Mouse (Mus musculus): ENCODE measurements around the gene Amotl2. TPM values are rescaled to one million over a fixed set of nuclear protein-coding genes. Genes with fewer than 3 reads are reported as not detected.

The Amotl2 gene
- polyA plus RNA-seq, 1 experiment from 2014 or later: 38.6 TPM

DNA sequence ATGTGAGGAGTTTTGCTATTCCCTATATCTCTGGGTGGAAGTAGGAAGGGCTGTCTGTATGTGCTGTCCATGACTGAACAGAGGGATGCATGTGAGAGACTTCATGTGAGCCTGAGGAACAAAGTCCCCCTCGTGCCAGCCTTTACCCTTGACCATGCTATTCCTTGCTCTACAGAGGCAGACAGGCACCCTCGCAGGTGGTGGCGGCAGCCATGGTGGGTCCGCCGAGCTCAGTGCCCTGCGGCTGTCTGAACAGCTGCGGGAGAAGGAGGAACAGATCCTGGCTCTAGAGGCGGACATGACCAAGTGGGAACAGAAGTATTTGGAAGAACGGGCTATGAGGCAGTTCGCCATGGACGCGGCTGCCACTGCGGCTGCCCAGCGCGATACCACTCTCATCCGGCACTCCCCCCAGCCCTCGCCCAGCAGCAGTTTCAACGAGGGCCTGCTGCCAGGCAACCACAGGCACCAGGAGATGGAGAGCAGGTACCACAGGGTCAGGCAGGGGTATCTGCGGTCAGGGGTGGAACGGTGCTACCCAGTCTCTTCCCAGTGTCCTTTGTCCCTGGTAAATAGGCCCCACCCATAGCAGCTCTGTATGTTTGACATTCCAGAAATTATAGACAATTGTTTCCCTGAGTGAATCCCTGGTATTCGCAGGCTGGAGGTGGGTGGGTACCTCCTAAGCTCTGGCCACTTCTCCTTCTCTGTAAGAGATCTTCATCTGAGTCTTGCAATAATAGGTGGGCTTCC lies 12.8 kb downstream of the Amotl2 start:
- peaks cover 87% of the 10 kb centered on the region for H3K36me3 ChIP-seq (ENCODE audit: control insufficient read depth, insufficient read depth)
- no peak overlapping the region for H3K4me3 ChIP-seq (ENCODE audit: low read length)
- ATAC-seq (replicated peaks; ENCODE audit: extremely low read depth, insufficient read depth, low FRiP score): no peak
- H3K9me3 ChIP-seq (replicated peaks; ENCODE audit: control insufficient read depth, low read length): no peaks in the 10 kb centered on the region
- no peak overlapping the region for H3K4me2 ChIP-seq (ENCODE audit: low read depth, low read length)
- no peaks in the 10 kb centered on the region for H3K27me3 ChIP-seq (ENCODE audit: control insufficient read depth, insufficient read depth, low read length)
- H3K27ac ChIP-seq (ENCODE audit: low read length): no peak overlapping the region
- no peak overlapping the region for H3K9ac ChIP-seq (ENCODE audit: low read length)
- peaks cover 39% of the 10 kb centered on the region for H3K4me1 ChIP-seq (ENCODE audit: control insufficient read depth, insufficient read depth, low read length)
- 84% methylated on average over 21 of the region's 21 CpGs for WGBS

DNA sequence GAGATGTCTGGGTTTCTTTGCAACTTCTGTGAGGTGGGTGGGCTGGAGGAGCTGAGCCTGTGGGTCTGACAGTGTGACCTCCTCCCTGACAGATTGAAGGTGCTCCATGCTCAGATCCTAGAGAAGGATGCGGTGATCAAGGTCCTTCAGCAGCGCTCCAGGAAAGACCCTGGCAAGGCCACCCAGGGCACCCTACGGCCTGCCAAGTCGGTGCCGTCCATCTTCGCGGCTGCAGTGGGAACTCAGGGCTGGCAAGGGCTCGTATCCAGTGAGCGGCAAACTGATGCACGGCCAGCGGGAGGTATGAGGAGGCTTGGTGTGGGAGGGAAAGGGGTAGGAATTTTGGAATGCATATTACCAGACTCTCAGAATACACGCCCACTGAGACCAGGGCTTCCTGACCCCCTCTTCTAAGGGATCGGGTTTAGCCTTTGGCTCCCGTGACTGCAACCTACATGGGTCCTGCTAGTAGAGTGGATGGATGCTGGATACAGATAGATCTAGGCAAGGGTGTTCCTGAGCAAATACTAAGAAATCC lies 13.5 kb downstream of the Amotl2 start:
- H3K4me1 ChIP-seq (ENCODE audit: control insufficient read depth, insufficient read depth, low read length): peaks cover 32% of the 10 kb centered on the region
- H3K4me2 ChIP-seq (ENCODE audit: low read depth, low read length): no peak overlapping the region
- no peak overlapping the region for H3K4me3 ChIP-seq (ENCODE audit: low read length)
- H3K27ac ChIP-seq (ENCODE audit: low read length): no peak overlapping the region
- no peak overlapping the region for H3K9ac ChIP-seq (ENCODE audit: low read length)
- WGBS: 82% methylated on average over 14 of the region's 14 CpGs
- no peaks in the 10 kb centered on the region for H3K27me3 ChIP-seq (ENCODE audit: control insufficient read depth, insufficient read depth, low read length)
- H3K9me3 ChIP-seq (replicated peaks; ENCODE audit: control insufficient read depth, low read length): no peaks in the 10 kb centered on the region
- no peak for ATAC-seq (replicated peaks; ENCODE audit: extremely low read depth, insufficient read depth, low FRiP score)
- peaks cover 80% of the 10 kb centered on the region for H3K36me3 ChIP-seq (ENCODE audit: control insufficient read depth, insufficient read depth)

DNA sequence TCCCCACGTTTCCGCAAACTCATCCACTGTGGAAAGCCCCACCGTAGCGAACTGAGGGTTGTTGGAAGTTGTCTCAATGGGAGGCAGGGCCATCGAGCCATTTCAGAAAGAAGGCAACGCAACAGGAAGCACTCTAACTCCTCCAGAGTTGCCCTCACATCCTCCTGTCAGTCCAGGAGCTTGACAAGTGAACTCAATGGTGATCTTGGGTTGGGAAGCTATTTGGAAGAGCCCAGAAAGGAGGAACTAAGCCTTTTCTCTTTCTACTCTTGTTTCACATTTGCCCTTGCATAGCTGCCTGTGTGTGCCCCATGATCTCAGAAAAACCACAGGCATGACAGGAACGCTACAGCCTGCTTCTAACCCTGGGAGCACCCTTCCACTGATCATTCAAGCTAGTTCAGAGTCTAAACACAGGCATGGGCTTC lies 14.6 kb downstream of the Amotl2 start:
- H3K4me1 ChIP-seq (ENCODE audit: control insufficient read depth, insufficient read depth, low read length): peaks cover 21% of the 10 kb centered on the region

DNA sequence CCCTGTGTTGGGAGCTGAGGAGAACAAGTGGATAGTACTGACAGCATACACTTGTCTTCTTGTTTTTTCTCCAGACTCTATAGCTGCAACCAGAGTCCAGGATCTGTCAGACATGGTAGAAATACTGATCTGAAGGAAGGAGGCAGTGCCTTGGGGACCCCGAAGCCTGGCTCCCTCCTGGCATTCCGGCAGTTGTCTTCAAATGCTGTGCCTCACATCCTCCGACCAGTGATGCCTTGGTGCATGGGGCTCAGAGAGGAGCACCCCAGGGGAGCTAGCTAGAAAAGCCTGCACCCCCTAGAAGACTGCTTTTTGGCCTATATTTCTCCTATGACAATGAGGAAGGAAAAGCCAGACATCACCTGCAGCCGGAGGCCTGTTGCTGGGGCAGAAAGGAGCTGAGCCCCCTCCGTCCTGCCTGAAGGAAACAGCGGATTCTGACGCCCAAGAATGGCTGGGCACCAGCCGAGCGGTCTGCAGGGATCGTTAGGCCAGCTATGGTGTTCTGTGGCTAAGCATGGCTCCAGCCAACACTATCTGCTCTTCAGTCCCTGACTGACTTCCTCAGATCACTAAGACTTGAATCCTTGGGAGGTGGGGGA lies 15.2 kb downstream of the Amotl2 start:
- H3K4me1 ChIP-seq (ENCODE audit: control insufficient read depth, insufficient read depth, low read length): peaks cover 17% of the 10 kb centered on the region
- WGBS: 75% methylated on average over 10 of the region's 10 CpGs

More for the DNA sequence above, 14.6 kb downstream of the Amotl2 start:
- Histone ChIP-seq H3K4me3 (ENCODE audit: low read length) (no peak overlapping the region), H3K27me3 (ENCODE audit: control insufficient read depth, insufficient read depth, low read length) (no peaks in the 10 kb centered on the region), H3K36me3 (ENCODE audit: control insufficient read depth, insufficient read depth) (peaks cover 72% of the 10 kb centered on the region), H3K9me3 (replicated peaks; ENCODE audit: control insufficient read depth, low read length) (no peaks in the 10 kb centered on the region), H3K9ac (ENCODE audit: low read length) (no peak overlapping the region), H3K27ac (ENCODE audit: low read length) (0 out of 2 replicates have a peak overlapping the region, but pooled peaks have one; percentile 3), H3K4me2 (ENCODE audit: low read depth, low read length) (no peak overlapping the region)
- no peak for ATAC-seq (replicated peaks; ENCODE audit: extremely low read depth, insufficient read depth, low FRiP score)
- WGBS: 57% methylated on average over 7 of the region's 7 CpGs

DNA sequence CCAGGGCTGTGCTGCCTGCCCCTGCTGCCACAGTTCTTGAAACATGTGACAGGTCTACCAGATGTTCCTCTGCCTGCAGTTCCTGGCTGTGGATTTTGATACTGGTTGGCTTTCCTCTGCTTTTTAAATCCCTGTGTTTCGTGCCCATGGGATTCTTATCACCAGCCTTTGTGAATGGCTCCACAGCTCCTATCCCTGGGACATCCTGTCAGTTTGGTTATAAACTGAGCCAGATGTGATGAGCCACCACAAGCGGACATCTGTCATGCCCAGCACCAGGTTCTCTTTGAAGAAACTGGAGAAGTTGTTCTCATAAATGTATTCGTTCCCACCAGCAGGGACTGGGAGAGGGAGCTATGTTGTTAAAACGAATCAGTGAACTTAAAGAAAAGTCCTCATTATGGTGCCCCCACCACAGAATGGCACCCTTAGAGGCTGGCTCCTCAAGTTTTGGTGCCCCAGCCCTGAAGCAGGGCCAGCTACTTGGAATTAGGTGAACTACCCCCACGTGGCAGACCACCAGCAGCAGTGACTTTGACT lies 15.9 kb downstream of the Amotl2 start:
- Histone ChIP-seq H3K9me3 (replicated peaks; ENCODE audit: control insufficient read depth, low read length) (no peaks in the 10 kb centered on the region), H3K4me1 (ENCODE audit: control insufficient read depth, insufficient read depth, low read length) (peaks cover 10% of the 10 kb centered on the region), H3K27me3 (ENCODE audit: control insufficient read depth, insufficient read depth, low read length) (no peaks in the 10 kb centered on the region), H3K4me3 (ENCODE audit: low read length) (no peak overlapping the region), H3K27ac (ENCODE audit: low read length) (peak overlapping the region; percentile 17), H3K9ac (ENCODE audit: low read length) (no peak overlapping the region), H3K4me2 (ENCODE audit: low read depth, low read length) (no peak overlapping the region), H3K36me3 (ENCODE audit: control insufficient read depth, insufficient read depth) (peaks cover 64% of the 10 kb centered on the region)
- 59% methylated on average over 5 of the region's 5 CpGs for WGBS
- no peak for ATAC-seq (replicated peaks; ENCODE audit: extremely low read depth, insufficient read depth, low FRiP score)

More for the DNA sequence above, 15.2 kb downstream of the Amotl2 start:
- Histone ChIP-seq H3K27ac (ENCODE audit: low read length) (peak overlapping the region; percentile 17), H3K27me3 (ENCODE audit: control insufficient read depth, insufficient read depth, low read length) (no peaks in the 10 kb centered on the region), H3K9ac (ENCODE audit: low read length) (no peak overlapping the region), H3K4me3 (ENCODE audit: low read length) (no peak overlapping the region), H3K9me3 (replicated peaks; ENCODE audit: control insufficient read depth, low read length) (no peaks in the 10 kb centered on the region), H3K4me2 (ENCODE audit: low read depth, low read length) (no peak overlapping the region), H3K36me3 (ENCODE audit: control insufficient read depth, insufficient read depth) (peaks cover 71% of the 10 kb centered on the region)
- no peak for ATAC-seq (replicated peaks; ENCODE audit: extremely low read depth, insufficient read depth, low FRiP score)

DNA sequence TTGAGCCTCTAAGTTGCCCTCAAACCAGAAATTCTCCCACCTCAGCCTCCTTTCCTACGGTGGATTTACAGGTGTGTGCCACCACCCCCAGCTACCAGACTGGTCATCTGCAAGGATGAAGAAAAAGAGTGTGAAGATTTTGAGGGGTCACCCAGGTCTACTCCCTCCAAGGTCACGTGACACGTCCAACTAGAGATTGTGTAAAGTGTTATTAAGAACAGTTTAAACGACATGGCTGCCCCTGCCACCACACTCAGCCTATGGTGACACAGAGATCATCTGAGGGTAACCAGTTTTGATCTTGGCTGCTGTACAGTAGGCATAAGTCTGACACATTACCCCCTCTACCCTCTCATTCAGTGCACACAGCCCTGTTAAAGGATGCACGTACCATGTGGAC lies 17.0 kb downstream of the Amotl2 start:
- peaks cover 53% of the 10 kb centered on the region for H3K36me3 ChIP-seq (ENCODE audit: control insufficient read depth, insufficient read depth)
- H3K9me3 ChIP-seq (replicated peaks; ENCODE audit: control insufficient read depth, low read length): no peaks in the 10 kb centered on the region
- no peak overlapping the region for H3K4me3 ChIP-seq (ENCODE audit: low read length)
- 65% methylated on average over 5 of the region's 5 CpGs for WGBS
- H3K27ac ChIP-seq (ENCODE audit: low read length): peak overlapping the region; percentile 49; the same call in 1 of the 2 replicates
- no peaks in the 10 kb centered on the region for H3K27me3 ChIP-seq (ENCODE audit: control insufficient read depth, insufficient read depth, low read length)
- H3K4me2 ChIP-seq (ENCODE audit: low read depth, low read length): no peak overlapping the region
- peaks cover 3% of the 10 kb centered on the region; the same call in 1 of the 2 replicates for H3K4me1 ChIP-seq (ENCODE audit: control insufficient read depth, insufficient read depth, low read length)
- no peak overlapping the region for H3K9ac ChIP-seq (ENCODE audit: low read length)
- ATAC-seq (replicated peaks; ENCODE audit: extremely low read depth, insufficient read depth, low FRiP score): no peak

DNA sequence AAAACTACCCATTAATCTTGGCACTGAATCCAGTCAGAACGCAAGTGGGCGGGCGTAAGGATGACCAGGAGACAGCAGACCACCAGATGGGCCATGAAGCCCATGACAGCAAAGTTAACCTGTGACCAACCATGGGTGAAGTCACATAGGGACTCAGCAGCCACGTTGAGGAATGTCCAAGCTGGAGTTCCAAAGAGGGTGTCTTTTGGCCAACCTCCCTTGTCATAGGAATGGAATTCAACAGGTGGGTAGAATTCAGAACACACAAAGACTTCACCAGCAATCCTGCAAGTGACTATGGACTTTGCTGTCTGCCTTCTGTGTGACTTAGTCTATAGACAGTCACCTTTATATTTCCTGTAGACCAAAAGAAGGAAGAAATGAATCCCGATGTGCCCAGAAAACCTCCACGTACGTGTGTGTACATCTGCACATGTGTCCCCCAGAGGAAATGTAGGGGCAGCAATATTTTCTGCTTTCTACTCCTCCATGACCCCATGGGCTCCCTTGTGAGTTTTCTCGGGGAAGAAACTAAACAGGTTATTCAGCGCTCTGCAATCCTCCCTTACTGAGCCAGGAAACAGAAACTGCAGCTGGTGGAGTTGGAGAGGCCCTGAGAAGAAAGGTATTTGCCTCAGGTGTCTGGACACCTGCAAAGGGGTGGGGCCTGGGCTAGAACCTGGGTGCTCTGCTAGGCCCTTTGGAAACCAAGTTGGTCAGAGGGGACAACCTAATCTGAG lies 17.7 kb downstream of the Amotl2 start:
- no peaks in the 10 kb centered on the region for H3K9me3 ChIP-seq (replicated peaks; ENCODE audit: control insufficient read depth, low read length)
- peak overlapping the region; percentile 49; the same call in 1 of the 2 replicates for H3K27ac ChIP-seq (ENCODE audit: low read length)
- H3K9ac ChIP-seq (ENCODE audit: low read length): no peak overlapping the region
- no peak overlapping the region for H3K4me2 ChIP-seq (ENCODE audit: low read depth, low read length)
- H3K4me3 ChIP-seq (ENCODE audit: low read length): no peak overlapping the region
- WGBS: 66% methylated on average over 9 of the region's 9 CpGs
- no peak for ATAC-seq (replicated peaks; ENCODE audit: extremely low read depth, insufficient read depth, low FRiP score)
- H3K4me1 ChIP-seq (ENCODE audit: control insufficient read depth, insufficient read depth, low read length): peaks cover 3% of the 10 kb centered on the region; the same call in 1 of the 2 replicates
- peaks cover 46% of the 10 kb centered on the region for H3K36me3 ChIP-seq (ENCODE audit: control insufficient read depth, insufficient read depth)
- H3K27me3 ChIP-seq (ENCODE audit: control insufficient read depth, insufficient read depth, low read length): no peaks in the 10 kb centered on the region

DNA sequence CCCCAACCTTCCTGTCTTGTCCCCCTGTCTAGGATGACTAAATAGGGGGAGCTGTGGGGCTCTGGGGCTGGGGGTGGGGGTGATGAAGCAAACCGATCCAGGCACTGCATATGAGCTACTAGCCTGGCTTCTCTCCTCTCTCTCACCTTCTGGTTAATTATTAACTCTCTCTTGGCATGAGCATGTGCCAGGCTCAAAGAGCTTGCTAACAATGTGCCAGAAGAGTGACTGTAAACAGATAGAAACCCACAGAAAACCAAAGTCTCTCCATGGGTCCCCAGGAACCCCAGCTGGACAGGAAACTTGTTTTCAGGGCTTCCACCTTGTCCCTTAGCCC lies 18.2 kb downstream of the Amotl2 start:
- Histone ChIP-seq H3K4me1 (ENCODE audit: control insufficient read depth, insufficient read depth, low read length) (peaks cover 3% of the 10 kb centered on the region; the same call in 1 of the 2 replicates), H3K4me2 (ENCODE audit: low read depth, low read length) (no peak overlapping the region), H3K4me3 (ENCODE audit: low read length) (no peak overlapping the region), H3K27ac (ENCODE audit: low read length) (no peak overlapping the region), H3K36me3 (ENCODE audit: control insufficient read depth, insufficient read depth) (peaks cover 40% of the 10 kb centered on the region), H3K27me3 (ENCODE audit: control insufficient read depth, insufficient read depth, low read length) (no peaks in the 10 kb centered on the region), H3K9me3 (replicated peaks; ENCODE audit: control insufficient read depth, low read length) (no peaks in the 10 kb centered on the region), H3K9ac (ENCODE audit: low read length) (no peak overlapping the region)
- no peak for ATAC-seq (replicated peaks; ENCODE audit: extremely low read depth, insufficient read depth, low FRiP score)
- WGBS: 40% methylated on average over 1 of the region's 1 CpGs

Data from heart, embryonic 16.5 days (tissue).